Mouse (Mus musculus) heart, adult 2 months (tissue): ENCODE measurements around the gene Lrrc26.

Source experiments
- CTCF ChIP-seq: fragments of 200-600 bp; IDR thresholded peaks from 2 replicates; pipeline ENCODE4 v1.8.1; 2022; ENCODE audit warnings: antibody characterized with exemption, mild to moderate bottlenecking, moderate library complexity
- POLR2A ChIP-seq: fragments of 200-500 bp; IDR thresholded peaks from 2 replicates; pipeline ENCODE4 v1.6.1; 2011; ENCODE audit warnings: mild to moderate bottlenecking, low read depth, low read length, control low read depth; ENCODE audit not compliant: insufficient read depth

DNA sequence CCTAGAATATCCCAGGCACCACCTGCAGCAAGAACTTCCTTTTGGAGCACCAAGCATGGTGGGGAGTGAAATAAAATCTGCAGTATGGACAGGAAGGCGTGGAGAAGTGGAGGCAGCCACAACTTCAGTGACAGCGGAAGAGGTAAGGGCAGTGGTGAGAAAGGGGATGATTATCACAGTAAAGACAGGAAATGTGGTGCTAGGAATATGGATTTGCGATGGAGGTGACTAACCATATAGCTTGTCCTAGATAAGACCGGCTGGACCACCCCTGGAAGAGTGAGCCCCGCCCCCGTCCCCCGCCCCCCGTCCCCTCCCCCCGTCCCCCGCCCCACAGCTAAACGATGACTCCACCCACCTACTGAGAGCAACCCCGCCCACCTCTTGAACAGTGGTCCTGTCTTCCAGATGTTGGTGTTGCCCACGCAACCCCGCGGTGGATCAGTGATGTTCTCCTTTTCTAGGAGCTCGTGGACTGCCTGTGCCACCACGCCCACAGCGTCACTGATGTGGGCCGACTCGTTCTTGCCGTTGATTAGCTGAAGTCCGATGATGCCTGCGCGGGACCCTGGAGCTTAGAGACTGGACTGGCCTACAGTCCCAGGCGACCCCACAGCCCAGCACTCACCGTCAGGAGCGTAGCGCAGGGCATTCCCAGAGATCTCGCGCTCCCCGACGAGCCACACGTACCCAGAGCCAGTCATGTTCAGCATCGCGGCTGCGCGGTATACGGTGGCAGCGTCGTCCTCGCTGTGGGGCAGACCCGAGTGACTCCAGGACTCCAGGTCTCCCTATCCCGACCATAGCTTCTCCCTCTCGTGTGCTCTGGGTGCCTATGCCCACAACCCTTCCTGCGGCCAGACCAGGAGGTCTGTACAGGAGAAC is 15.2 kb downstream of the Lrrc26 start:
- TF ChIP-seq CTCF (no peak), POLR2A (no peak)
